Mouse (Mus musculus) forebrain, embryonic 14.5 days (tissue): ENCODE data around the gene Plekha7. TPM values are rescaled to one million over a fixed set of nuclear protein-coding genes. Genes with fewer than 3 reads are reported as not detected.
A peak's percentile ranks its signal among the peaks of the same experiment; 100 is the strongest.
"Not testable (repeated sequence)": the region's sequence is repeated elsewhere in the genome, so short reads cannot be mapped to it uniquely, and the experiment has no call there.

Experiments used
- ATAC-seq: fragments of 200-750 bp; cut with Nextera tagmentation; 2 replicates; pipeline ENCODE4 v1.8.0; 2017; ENCODE audit warnings: mild to moderate bottlenecking, moderate library complexity
- DNase-seq: peaks from one replicate; pipeline ENCODE4 v3.0.0-alpha.2; 2015; ENCODE audit warnings: low spot score
- H3K27ac ChIP-seq: fragments of 300-500 bp; sonication (generic); 2 replicates; pipeline ENCODE4 v1.5.1; 2014; ENCODE audit warnings: low read depth, mild to moderate bottlenecking, control low read depth, low read length, moderate library complexity
- H3K27me3 ChIP-seq: fragments of 300-500 bp; sonication (generic); replicated peaks from 2 replicates; pipeline ENCODE4 v1.6.1; 2014; ENCODE audit warnings: low read length, control low read depth, mixed read lengths; ENCODE audit not compliant: control insufficient read depth, insufficient read depth
- H3K36me3 ChIP-seq: fragments of 300-500 bp; sonication (generic); 2 replicates; pipeline ENCODE4 v1.6.1; 2014; ENCODE audit warnings: low read length, control low read depth; ENCODE audit not compliant: control insufficient read depth, insufficient read depth
- H3K4me1 ChIP-seq: fragments of 300-500 bp; sonication (generic); 2 replicates; pipeline ENCODE4 v1.6.1; 2014; ENCODE audit warnings: antibody characterized with exemption, low read length, control low read depth; ENCODE audit not compliant: control insufficient read depth, insufficient read depth
- H3K4me2 ChIP-seq: fragments of 300-500 bp; sonication (generic); 2 replicates; pipeline ENCODE4 v1.6.1; 2014; ENCODE audit warnings: mild to moderate bottlenecking, control low read depth, low read length
- H3K4me3 ChIP-seq: fragments of 300-500 bp; sonication (generic); 2 replicates; pipeline ENCODE4 v1.5.1; 2014; ENCODE audit warnings: low read depth, low read length, control low read depth
- H3K9ac ChIP-seq: fragments of 300-500 bp; sonication (generic); 2 replicates; pipeline ENCODE4 v1.6.1; 2014; ENCODE audit warnings: mild to moderate bottlenecking, low read length, control low read depth, moderate library complexity
- H3K9me3 ChIP-seq: fragments of 300-500 bp; sonication (generic); replicated peaks from 2 replicates; pipeline ENCODE4 v1.6.1; 2016; ENCODE audit warnings: low read length, control low read depth, mixed read lengths; ENCODE audit not compliant: control insufficient read depth
- WGBS: fragments of 180-500 bp; shearing (Covaris S2); extraction: QIAGEN DNeasy Blood & Tissue Kit; methylation state at CpG from one replicate; pipeline ENCODE4 v1.1.7; 2014; 5-methylcytosine and 5-hydroxymethylcytosine counted together
- polyA plus RNA-seq: library from polyadenylated mRNA; unstranded; fragments of >200 nt; fragmentation: Nextera tagmentation; extraction: Ambion mirVana; gene quantifications from 2 replicates; pipeline ENCODE4 v1.2.1, GENCODE M21; 2014

Gene Plekha7
- polyA plus RNA-seq, 1 experiment from 2014 or later: 3.1 TPM

DNA sequence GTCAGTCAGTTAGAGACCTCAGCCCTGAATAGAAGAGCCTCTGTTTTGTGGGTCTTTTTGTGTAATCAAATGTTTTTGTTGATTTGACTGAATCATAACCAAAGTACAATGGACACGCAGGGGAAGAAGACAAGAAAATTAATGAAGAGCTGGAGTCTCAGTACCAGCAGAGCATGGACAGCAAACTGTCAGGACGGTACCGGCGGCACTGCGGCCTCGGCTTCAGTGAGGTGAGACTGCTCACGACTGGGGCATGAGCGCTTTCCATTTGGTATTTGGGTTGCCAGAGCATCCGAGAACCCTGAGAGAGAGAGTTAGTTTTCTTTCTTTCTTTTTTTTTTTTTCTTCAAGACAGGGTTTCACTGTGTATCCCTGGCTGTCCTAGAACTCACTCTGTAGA is 205.1 kb downstream of the Plekha7 start:
- 98% methylated on average over 9 of the region's 9 CpGs for WGBS
- ATAC-seq: no peak

DNA sequence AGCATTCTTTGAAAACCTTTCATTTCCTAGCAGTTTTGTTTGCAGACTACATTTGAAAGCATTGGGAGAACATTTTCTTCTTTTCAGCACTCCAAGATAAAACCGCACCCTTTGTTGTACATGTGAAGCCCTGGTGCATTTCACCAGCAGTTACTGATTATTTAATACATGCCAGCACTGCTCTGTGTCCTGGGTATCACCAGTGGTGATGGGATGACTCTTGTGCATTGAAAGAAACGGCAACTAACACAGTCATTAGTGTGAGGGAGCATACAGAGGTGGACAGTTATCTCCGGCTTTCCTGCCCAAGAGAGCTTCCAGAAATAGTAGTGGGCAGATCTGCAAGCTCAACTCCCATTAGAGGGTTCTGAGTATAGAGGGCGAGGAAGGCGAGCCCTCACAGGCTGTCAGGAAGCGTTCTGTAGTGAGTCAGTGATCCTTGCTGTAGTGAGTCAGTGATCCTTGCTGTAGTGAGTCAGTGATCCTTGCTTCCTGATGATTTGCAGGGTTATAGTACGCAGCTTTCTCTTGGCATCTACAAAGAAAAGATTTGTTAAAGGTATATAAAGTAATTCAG is 208.1 kb downstream of the Plekha7 start:
- 95% methylated on average over 7 of the region's 7 CpGs for WGBS
- ATAC-seq (no peak), DNase-seq (no peak)
- Histone ChIP-seq H3K9me3 (no peaks in the 10 kb centered on the region), H3K36me3 (peaks cover 38% of the 10 kb centered on the region), H3K4me1 (peaks cover 8% of the 10 kb centered on the region), H3K9ac (no peak overlapping the region), H3K4me3 (no peak overlapping the region), H3K27me3 (no peaks in the 10 kb centered on the region), H3K4me2 (no peak overlapping the region), H3K27ac (no peak overlapping the region)

More for the DNA sequence above, 205.1 kb downstream of the Plekha7 start:
- Histone ChIP-seq H3K9ac (no peak overlapping the region), H3K4me2 (no peak overlapping the region), H3K9me3 (no peaks in the 10 kb centered on the region), H3K4me1 (no peaks in the 10 kb centered on the region), H3K36me3 (peaks cover 59% of the 10 kb centered on the region), H3K27ac (no peak overlapping the region), H3K4me3 (no peak overlapping the region), H3K27me3 (no peaks in the 10 kb centered on the region)
- no peak for DNase-seq

DNA sequence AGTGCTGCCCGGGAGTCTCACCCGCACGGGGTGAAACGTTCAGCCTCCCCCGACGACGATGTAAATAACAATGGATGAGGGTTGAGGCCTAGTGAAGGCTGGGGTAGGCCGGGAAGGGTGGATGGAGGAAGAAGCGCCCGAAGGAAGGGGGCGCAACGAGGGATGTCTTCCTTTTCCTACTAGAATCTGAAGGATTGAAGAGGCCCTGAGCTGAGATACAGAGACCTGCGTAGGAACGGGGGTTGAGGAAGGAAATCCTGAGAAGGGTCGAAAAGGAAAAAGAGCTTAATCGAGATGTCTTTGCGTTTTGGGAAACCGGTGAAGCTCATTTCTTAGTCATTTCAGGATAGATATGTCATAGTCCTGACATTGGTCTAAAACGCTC is 214.7 kb downstream of the Plekha7 start:
- Histone ChIP-seq H3K9ac (peak overlapping the region; percentile 77), H3K4me3 (peak overlapping the region; percentile 60), H3K4me1 (peaks cover 18% of the 10 kb centered on the region), H3K9me3 (no peaks in the 10 kb centered on the region), H3K27ac (peak overlapping the region; percentile 96), H3K27me3 (no peaks in the 10 kb centered on the region), H3K36me3 (no peaks in the 10 kb centered on the region), H3K4me2 (peak overlapping the region; percentile 64)
- DNase-seq (peak; percentile 82), ATAC-seq (peak; percentile 84)
- WGBS: under 1% methylated on average over 19 of the region's 19 CpGs

DNA sequence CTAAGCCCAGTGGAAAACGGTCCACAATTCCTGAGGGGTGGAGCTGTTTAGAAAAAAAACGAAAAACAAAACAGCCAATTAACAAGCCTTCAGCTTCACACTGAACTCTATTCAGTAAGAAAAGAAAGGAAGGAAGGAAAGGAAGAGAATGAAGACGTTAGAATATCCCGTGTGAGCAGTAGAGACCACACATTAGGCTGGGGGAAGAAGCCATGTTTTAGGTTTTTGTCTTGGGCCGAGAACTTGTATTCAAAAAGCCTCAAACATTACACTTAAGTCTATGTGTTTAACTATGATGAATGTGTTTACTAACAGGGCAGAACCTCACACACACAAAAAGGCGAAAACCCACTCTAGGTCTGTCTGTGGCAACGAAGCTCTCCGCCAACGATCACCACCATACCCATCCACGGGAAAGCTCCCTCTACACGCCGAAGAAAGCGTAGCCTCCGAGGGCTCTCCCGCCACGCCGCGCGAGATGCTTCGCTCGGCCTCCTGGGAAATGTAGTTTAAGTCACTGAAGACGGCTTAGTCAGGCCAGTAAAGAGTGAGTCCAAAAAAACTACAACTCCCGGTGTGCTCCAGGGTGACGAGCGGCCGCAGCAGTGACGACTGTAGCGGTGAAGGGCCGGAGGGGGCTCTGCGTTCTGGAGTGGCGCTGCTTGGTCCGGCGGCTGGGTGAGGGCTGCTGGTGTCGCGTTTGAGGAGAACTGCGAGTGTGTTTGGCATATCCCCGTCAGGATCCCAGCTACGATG is 215.3 kb downstream of the Plekha7 start:
- Histone ChIP-seq H3K36me3 (no peaks in the 10 kb centered on the region), H3K27ac (peak overlapping the region; percentile 96), H3K4me2 (peak overlapping the region; percentile 64), H3K9ac (peak overlapping the region; percentile 77), H3K4me3 (peak overlapping the region; percentile 60), H3K9me3 (no peaks in the 10 kb centered on the region), H3K4me1 (peaks cover 18% of the 10 kb centered on the region), H3K27me3 (no peaks in the 10 kb centered on the region)
- peak; percentile 100 for ATAC-seq
- WGBS: under 1% methylated on average over 38 of the region's 38 CpGs
- peak; percentile 99 for DNase-seq

DNA sequence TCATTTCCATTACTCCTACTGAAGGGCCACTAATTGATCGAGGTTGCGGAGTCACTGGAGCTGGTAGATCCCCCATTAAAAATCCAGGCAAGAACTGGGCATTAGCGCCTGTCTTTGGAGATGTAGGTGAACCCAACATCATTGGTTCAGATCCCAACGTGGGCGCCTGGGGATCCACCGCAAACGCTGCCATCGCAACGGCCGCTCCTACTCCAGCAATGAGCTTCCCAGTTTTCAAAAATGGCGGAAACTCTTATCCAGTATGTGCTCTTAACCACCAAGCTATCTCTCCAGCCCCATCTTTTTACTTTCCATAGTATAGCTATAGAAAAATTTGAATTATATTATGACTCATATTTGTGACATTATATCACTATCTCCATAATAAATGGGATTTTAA is 223.8 kb downstream of the Plekha7 start, which contains the start of gene Gm4353:
Gene Gm4353 (minus strand): TSS at position 270 of the 400 bp plus-strand sequence.
- H3K4me2 ChIP-seq, H3K36me3 ChIP-seq, DNase-seq, ATAC-seq, H3K9ac ChIP-seq, H3K4me3 ChIP-seq, H3K27me3 ChIP-seq, H3K27ac ChIP-seq, H3K4me1 ChIP-seq, H3K9me3 ChIP-seq: not testable (repeated sequence)
- WGBS: 97% methylated on average over 11 of the region's 11 CpGs

Other genes with a start within 250 kb of the Plekha7 start
- gene Gm4353, start 223.7 kb downstream of the Plekha7 start, polyA plus RNA-seq: 0.96 and 1.4 TPM in 2 replicates
- gene Rps13, start 25.8 kb upstream of the Plekha7 start, polyA plus RNA-seq: 533 and 675 TPM in 2 replicates
- 11.7 and 16.3 TPM in 2 replicates for gene Pik3c2a, start 135.1 kb upstream of the Plekha7 start, polyA plus RNA-seq
- 18.0 and 19.4 TPM in 2 replicates for gene Nucb2, start 196.0 kb upstream of the Plekha7 start, polyA plus RNA-seq